Mouse (Mus musculus): ENCODE data around the gene Kat2b.
"Not testable (repeated sequence)": the region's sequence is repeated elsewhere in the genome, so short reads cannot be mapped to it uniquely, and the experiment has no call there.

The Kat2b gene

DNA sequence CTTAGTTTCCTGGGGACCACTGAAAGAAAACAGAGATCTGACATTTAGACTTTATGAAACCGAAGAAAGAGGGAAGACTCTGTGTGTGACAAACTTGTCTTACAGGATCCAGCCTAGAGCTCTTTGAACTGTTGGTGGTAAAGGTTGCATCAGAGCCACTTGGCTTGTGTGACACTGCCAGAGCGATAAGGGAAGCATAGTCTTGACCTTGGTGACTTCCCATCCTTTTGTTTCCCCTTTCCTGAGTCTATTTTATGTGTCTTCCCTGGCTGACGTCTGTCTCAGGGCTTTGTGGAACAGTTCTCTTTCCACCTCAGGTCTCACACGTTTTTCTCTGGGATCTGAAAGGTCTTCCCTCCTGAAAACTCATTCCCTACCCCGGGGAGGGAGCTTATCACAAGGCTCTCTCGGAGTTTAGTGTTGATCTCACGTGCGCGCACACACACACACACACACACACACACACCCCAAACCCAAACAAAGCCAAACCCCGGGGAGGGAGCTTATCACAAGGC lies 3.8 kb downstream of the Kat2b start:
- peak; percentile 26 for DNase-seq

DNA sequence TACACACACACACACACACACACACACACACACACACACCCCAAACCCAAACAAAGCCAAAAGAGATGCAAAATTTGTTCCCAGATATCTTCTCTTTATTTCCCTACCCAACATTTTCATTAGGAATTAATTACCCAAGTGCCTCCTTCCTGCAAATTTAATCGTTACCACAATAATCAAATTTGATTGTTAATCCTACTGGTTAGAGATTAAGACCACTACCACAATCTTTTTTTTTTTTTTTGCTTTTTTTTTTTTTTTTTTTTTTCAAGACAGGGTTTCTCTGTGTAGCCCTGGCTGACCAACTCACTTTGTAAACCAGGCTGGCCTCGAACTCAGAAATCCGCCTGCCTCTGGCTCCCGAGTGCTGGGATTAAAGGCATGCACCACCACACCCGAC lies 4.3 kb downstream of the Kat2b start:
- DNase-seq: not testable (repeated sequence)

DNA sequence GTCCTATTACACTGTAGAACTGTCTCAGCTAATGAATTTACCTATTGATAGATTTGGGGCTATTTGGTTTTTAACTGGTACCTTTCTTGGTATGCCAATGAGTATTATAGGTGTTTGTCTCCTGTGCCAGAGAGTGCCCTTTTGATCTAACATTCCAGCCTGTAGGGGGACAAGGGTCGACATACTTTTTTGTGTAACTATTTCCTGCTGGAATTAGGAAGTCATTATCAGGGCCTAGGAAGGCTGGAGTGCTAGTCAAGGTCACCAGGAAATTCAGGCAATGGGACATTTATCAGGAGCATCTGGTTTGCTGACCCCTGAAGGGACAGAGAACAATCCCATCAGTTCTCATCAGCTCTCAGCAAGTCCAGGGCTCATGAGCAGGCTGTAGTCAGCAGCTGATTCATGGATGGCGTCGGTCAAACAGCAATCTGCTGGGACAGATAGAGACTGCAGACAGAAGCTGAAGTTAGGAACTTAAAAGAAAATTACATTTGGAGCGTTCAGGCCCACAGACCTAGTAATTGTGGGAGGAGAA lies 6.4 kb downstream of the Kat2b start:
- no peak for DNase-seq

DNA sequence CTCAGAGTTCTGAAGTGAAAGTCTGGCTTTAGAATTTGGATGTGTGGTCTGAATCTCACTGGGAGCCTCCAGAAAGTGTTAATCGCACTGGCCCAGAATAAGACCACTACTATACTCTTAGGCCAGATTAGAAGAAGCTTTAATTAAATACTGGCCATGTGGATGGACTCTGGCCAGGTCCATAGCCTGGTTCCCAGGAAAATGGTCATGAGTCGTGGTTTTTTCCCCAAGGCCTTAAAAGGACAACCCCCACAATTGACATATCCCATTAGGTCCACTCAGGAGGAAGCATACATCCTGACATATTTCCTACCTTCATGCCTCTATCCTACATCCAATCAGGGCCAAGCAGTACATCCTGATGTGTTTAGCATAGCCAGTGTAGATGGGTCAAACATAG lies 10.5 kb downstream of the Kat2b start:
- no peak for DNase-seq

DNA sequence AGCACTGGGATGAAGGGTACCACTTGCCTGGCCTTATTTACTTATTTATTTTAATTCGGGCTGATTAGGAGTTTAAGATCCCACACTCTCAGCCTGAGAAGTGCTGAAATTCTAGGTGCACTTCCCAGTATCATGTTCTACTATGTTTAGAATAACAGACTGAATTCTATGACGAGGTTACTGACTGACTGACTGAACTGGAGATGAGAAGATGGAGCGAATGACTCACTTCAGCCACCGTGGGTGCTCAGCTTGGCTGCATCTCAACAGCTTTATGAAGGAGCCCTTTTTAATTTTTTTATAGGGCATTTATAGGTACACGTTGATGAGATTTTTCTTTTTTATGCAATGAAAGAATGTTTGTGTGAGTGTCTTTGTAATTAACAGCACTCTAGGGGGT lies 11.1 kb downstream of the Kat2b start:
- no peak for DNase-seq

DNA sequence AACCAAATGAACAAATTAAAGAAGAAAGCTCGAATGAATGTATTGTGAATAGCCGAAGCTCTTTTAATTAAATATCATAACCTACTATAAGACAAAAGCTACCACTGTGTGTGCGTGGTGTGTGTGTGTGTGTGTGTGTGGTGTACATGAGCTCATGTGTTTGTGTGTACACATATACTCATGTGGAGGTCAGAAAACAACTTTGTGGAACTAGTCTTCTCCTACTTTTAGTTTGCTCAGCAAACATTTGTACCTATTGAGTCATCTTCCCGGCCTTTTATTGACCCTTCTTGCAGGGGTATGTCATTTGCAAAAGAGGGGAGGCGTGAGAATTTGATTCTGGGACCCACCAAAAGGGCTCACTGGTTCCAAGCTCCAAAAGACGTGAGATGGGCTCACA lies 11.6 kb downstream of the Kat2b start:
- DNase-seq: no peak

DNA sequence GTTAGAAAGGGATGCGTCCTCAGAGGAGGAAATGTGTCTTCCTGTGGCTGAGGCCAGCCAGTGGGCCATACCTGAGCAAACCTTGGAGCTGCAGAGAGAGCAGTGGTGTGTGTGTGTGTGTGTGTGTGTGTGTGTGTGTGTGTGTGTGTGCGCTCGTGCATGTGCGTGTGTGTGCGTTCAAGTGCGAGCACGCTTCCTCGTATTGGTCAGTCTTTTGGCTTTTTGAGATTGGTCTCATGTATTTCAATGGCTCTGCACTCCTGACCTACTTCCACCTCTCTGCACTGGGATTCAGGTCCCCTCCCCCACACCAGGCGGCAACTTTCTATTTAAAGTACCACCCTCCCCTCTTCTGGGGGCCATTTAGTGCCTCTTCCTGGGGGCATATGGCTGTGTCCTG lies 12.1 kb downstream of the Kat2b start:
- peak; percentile 86 for DNase-seq

DNA sequence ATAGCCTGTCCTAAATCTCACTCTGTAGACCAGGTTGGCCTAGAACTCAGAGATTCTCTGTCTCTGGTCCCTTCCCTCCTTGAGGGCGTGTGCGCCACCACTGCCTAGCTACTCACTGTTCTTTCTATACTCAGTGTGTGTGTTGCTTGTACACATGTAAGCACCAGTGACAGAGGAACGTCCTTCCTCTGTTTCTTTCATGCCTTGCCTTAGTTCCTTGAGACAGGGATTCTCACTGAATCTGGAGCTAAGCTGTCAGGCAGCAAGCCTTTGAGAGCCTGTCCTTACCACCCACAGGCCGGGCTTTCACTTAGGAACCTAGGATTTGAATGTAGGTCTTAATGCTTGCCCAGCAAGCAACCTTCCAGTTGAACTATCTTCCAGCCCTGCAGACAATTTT lies 13.0 kb downstream of the Kat2b start:
- DNase-seq: no peak

DNA sequence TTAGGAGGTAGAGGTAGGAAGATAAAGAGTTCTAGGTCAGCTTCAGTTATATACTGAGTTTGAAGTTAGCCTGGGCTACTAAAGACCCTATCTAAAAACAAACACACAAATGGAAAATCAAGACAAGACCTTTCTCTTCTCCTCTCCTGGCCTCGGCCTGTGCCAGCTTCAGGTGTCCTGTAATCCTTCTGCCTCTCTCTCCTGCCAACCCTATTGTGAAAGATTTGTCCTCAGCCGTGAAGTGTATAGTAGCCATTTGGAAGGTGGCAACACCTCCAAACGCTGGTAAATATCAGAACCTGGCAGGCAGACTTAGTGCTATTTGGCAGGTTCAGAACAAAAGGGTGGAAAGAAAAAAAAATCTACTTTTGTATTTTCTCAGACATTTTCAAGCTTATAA lies 13.6 kb downstream of the Kat2b start:
- no peak for DNase-seq

DNA sequence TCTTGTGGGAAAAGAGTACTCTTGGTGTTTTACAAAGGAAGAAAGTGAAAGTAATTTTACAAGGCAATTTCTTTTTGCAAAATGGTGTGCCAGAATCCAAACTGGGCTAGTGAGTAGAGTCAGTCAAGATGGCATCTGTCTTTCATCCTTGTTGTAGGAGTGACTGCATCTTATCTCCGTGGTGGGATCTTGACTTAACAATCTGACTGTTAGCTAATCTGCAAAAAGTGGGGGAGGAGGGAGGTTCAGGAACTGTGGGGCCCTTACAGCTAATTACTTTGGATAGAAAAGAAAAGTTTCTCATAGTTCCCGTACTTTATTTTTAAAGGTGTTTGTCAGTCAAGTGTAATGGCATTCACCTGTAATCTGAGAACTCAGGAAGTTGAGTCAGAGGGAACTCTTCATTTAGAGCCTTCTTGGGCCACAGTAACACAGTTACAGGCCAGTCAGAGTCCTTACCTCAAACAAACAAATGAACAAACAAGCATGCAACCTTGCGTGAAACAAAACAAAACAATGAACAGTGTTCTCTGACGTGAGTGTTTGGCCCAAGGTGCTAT lies 15.4 kb downstream of the Kat2b start:
- no peak for DNase-seq

DNA sequence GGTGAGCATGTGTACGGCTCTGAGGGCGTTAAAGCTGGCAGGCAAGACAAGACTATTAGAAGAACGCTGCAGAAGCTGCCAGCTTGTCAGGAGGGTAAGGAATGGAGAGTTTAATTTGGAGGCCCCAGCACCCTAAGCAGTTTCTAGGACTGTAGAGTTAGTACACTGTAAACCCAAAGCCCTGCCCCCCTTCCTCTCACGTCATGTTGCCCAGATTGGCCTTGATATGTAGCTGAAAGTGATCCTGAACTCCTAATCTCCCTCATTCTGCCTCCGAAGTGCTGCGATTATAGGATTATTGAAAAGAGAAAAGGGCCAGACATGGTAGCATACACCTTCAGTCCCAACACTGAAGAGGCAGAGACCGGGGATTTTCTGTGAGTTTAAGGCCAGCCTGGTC lies 16.1 kb downstream of the Kat2b start:
- peak; percentile 31 for DNase-seq

DNA sequence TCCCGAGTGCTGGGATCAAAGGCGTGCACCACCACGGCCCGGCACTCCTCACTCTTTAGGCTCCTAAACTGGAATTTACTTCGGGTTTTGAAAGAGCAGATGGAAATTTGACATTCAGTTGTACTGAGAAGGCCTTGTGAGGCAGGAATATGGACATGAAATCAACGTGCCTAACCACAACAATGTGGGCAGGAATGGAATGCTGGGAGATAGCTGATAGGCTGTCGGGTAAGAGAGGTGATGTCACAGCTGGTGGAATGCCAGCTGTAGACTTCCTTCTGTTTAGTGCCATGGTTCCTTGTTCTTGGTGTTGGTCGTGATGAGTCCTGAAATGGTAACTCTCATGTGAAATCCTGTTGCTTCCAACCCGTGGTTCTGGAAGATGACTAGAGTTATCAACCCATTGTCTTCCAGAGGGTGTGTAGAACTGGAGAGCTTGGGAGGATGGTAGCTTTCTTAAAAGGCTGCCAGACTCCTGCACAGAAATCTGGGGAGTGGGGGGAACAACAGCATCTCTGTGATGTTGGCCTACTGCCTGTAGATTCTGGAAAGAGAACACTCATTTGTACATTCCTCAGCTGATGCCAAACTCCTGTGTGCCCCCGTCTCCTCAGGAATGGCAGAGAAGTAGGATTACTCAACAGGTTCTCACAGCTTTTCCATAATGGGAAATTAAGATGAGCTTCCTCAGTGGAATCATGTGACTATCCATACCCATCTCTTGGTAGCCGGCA lies 17.4 kb downstream of the Kat2b start:
- no peak for DNase-seq

DNA sequence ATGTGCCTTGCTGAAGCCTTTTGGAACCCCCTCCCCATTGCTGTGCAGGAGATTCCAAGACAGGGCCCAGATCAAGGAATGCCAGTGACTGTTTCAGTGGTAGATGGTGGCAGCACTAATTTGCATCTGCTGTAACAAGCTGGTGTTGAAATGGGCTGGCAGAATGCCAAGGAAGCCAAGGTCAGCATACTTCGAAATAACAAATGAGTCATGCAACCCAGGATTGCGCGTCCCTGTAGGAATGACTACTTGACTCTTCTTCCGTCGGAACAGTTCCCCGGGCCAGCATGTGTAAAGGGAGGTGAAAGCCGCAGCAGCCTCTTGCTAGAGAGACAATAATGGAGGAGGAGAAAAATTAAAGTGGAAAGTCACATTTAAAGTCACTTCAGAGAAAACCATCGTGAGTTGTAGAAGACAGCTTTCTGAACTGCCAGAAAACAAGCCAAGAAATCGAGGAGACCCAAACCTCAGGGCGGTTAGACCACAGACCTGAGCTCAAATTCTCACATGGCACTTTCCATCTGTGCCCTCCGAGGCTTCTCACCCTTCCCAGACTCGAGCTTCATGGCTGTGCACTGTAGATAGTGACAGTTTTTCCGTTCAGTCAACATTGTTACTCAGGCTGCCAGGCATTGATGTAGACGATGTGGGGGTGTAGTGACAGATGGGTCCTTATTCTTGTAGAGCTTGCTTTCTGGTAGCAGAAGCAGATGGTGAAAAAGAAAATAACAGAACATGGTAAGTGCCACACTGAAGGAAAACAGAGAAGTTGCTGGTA lies 20.6 kb downstream of the Kat2b start:
- peak; percentile 77 for DNase-seq

DNA sequence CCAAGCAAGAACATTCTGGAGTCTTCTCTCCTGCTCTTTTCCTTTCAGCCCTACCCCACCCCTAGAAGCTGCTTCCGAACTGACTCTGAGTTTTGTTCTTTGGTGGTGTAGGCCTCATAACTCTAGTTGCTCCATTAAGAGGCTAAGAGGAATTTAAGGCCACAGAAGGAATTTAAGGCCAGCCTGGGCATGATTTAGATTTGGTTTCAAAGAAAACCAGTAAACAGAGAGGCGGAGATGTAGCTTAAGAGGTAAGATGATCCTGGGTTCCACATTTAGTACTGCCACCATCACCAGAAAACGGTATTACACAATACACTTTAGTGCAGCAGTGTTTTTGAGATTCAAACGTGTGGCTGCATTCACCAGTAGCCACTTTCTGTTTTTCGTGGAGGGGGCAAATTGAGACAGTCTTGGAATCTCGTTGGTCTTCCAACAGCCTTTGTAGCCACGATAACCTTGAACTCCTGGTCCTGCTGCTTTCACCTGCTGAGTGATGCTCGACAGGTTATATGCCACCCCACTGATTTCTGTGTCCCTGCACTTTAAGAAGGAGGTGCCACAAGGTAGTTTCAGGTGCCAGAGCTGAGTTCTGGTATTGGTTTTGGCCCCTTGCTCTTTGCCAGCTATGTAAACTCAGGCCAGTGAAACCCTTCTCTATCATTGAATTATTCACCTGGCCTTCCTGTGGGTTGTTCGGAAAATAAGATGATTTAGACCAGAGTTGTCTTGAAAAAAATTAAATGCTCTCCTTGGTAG lies 21.6 kb downstream of the Kat2b start:
- no peak for DNase-seq

DNA sequence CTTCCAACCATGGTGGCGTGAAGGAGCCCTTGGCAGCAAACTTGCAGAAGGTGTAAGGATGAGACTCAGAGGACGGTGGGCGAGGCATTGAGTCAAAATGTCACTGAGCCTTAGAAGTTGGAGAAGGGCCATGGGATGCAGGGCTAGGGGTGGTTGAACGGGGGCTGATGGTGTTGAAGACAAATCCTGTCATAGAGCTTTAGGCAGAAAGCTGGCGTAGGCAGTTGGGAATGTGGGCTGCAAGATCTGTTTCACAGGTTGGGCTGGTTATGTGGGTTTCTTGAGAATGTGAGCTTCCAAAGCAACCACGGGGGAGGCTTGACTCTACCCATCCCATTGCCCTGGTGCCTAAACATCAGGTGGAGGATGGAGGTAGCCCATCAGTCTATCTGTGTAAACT lies 23.4 kb downstream of the Kat2b start:
- DNase-seq: no peak

DNA sequence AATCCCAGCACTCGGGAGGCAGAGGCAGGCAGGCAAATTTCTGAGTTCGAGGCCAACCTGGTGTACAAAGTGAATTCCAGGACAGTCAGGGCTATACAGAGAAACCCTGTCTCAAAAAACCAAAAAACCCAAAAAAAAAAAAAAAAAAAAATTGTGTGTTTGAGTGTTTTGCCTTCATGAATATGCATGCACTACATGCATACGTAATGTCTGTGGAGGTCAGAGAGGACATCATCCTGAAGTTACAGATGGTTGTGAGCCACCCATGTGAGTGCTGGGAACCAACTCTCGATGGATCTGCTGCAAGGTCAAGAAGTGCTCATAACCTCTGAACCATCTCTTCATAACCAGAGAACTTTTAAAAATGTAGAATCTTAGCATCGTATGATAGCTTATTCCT lies 25.2 kb downstream of the Kat2b start:
- no peak for DNase-seq

DNA sequence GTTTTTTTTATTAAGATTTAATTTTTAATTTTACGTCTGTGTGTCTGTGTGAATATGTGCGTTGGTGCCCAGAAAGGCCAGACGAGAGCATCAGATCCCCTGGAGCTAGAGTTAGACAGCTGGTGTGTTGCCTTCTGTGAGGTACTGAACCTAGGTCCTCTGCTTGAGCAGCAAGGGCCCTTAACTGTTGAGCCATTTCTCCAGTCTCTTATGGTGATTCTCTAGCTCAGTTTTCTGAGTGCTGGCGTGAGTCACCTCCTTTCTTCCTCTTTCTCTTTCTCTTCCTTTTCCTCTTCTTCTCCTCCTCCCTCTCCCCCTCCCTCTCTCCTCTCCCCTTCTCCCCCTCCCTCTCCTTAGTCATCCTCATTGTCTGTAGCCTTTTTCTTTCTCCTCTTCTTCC lies 27.9 kb downstream of the Kat2b start:
- DNase-seq: no peak

DNA sequence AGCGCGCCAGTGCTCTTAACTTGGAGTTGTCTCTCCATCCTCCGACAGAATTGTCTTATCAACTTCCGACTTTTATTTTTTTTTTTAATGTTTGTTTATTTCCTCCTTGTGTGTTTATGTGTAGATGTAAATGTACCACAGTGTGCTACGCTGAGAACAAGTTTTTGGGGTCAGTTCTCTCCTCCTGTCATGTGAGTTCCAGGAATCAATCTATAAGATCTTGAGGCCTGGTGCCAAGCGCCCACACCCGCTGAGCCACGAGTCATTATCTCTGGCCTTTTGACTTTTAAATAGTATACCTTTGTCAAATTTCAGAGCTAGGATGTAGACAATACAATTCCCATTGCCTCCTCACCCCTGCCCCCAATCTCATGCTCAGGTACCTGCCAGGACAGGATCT lies 28.9 kb downstream of the Kat2b start:
- DNase-seq: no peak

DNA sequence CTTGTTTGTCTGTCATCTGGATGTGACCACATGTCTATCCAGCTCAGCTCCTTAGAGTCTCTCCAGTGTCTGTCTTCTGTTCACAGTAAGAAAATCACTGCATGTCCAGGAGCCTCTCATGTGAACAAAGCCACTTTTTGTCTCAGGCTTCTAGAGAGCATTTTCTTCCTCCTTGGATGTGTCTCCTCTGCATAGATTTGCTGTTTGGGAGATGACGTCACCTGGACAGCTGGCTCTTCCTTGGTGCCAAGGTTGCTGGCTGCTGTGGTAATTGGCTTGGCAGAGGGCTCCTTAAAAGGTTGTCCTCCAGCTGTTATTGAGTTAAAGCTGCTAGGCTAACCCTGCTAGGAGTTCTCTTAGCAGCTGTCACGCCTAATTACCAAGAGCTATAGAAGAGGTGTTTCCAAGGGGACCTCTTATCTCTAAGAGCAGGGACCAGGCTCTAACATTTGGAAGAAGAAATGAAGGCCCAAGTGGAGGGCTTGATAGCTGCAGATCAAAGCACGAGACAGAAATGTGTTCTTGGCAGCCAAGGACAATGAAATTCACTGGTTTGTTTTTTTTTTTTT lies 29.7 kb downstream of the Kat2b start:
- peak; percentile 85 for DNase-seq

DNA sequence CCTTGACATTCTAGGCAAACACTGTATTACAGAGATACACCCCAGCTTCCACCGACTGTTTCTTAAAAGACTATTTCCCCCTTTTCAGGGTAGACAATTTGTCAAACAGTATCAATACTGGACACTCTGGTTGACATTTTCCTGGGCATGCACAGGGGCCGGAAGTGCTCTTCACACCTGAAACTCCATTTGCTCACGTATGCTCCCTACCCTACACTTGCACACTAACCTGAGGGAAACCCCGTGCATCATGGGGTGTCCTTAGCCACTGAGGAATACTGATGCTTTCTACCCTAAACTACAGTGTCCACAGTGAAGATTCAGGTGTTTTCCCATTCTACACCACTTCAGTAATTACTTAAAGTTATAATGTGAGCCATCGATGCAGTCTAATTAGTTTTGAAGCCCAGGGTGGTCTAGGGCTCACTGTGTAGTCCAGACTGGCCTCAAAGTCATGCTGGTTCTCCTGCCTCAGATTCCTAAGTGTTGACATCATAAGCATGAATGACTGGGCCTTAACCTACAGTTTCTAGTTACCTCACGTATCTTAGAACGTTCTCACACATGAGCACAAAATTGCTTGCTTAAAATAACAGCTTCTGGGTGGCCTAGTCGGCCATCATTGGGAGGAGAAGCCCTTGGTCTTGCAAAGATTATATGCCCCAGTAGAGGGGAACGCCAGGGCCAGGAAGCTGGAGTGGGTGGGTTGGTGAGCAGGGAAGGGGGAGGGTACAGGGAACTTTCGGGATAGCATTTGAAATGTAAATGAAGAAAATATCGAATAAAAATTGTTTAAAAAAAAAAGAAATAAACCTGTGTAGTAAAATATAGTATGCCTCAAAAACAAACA lies 30.5 kb downstream of the Kat2b start:
- DNase-seq: peak; percentile 12

DNA sequence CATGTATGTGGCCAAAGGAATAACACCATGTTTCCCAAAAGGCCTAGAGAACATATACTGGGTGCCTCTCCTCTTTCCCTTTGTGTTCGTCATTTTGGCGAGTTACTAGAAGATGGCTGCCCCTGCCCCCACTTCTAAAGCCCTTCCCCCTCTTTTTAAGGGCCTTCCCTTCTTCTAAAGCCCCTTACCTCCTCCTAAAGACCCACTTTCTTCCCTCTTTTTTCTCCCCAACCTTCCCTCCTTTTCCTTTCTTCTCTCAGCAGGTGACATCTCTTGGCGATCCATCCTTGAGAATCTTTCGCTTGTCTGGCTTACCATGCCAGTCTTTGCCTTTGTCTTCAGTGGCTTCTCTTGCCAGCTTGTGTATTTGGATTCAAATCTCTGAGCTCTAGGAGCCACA lies 31.9 kb downstream of the Kat2b start:
- no peak for DNase-seq

DNA sequence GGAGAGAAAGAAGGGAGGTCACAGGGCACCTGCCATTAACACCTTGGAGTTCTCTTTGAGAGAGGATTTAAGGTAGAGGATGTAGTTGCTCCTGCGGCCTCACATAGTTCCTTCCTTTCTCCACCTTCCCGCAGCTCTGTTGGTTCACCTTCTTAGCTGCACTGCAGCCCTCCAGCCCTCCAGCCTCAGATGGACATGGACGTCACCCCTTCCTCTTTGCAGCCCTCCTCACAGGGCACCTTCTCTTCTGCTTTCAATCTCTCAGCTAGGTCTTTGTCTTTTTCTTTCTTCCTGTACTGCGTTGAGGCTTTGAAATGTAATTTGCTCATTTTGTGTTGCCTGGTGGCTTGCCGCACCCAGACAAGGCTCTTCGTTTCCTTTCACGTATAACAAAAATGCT lies 36.6 kb downstream of the Kat2b start:
- DNase-seq: not testable (repeated sequence)
